In the genomic region with DNA sequence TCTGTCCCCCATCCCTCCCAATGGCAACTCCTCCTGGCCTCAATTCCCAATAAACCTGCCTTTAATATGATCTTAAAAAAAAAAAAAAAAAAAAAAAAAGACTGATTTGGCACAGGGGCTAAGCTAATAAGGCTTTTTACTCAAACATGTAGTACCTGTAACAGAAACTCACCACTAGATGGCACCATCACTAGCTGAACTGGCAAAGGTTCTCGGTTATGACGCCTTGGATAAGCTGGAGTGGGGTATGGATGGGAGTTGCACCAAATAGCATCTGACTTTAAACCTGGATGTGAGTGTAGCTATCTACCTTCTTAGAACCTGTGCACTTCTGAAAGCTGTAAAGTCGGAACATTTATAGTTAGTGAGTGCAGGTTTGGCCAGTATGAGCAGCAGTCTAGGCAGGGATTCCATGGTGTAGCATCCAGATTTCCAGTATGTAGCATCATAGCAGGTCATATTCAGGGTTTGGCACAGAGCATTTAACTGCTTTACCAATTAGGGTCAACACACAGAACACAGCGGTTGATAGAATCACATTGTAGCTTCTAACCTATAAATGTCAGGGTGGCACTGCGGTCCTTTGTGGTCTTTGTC, we compare ENCODE assay signal across 8 mouse cellular contexts. TPM values are rescaled to one million over a fixed set of nuclear protein-coding genes. Genes with fewer than 3 reads are reported as not detected.
DNase-seq lines count a peak whose midpoint lies in the region; ATAC-seq and TF ChIP-seq lines count a peak whose summit lies in the region.

No protein-coding gene starts in this region.

- H3K4me3 ChIP-seq in heart, embryonic 11.5 days (ENCODE audit: low read depth, low read length): no peak overlapping the region
- no peak overlapping the region for H3K4me3 ChIP-seq in kidney, postnatal 0 days (replicated peaks; ENCODE audit: low read depth, low read length)

- H3K36me3 ChIP-seq in heart, embryonic 11.5 days (ENCODE audit: control insufficient read depth, insufficient read depth, low read length): peaks cover 9% of the 10 kb centered on the region
- H3K36me3 ChIP-seq in kidney, postnatal 0 days (ENCODE audit: insufficient read depth, low read length): peaks cover 29% of the 10 kb centered on the region

- H3K9me3 ChIP-seq in heart, embryonic 11.5 days (replicated peaks; ENCODE audit: control insufficient read depth, low read length): no peaks in the 10 kb centered on the region
- no peaks in the 10 kb centered on the region for H3K9me3 ChIP-seq in kidney, postnatal 0 days (replicated peaks; ENCODE audit: low read length)

- intact Hi-C loops in heart, postnatal 25 days (cut with DNase I): loop anchor here (10.0 kb wide), 1 partner anchor 760 kb away; no protein-coding TSS in a partner anchor
- intact Hi-C loops in gastrocnemius, postnatal 14 days (cut with DNase I; ENCODE audit: low total_unique reads): no loop called here

- H3K4me1 ChIP-seq in heart, embryonic 11.5 days (ENCODE audit: control insufficient read depth, insufficient read depth, low read length): peaks cover 14% of the 10 kb centered on the region
- H3K4me1 ChIP-seq in kidney, postnatal 0 days (replicated peaks; ENCODE audit: insufficient read depth, low read length): no peaks in the 10 kb centered on the region

- no peak overlapping the region for H3K4me2 ChIP-seq in heart, embryonic 11.5 days
- no peak overlapping the region for H3K4me2 ChIP-seq in kidney, postnatal 0 days (ENCODE audit: low read length)

- H3K27me3 ChIP-seq in heart, embryonic 11.5 days (ENCODE audit: control insufficient read depth, insufficient read depth, low read length): no peaks in the 10 kb centered on the region
- no peaks in the 10 kb centered on the region for H3K27me3 ChIP-seq in kidney, postnatal 0 days (ENCODE audit: insufficient read depth, low read length)

- peak; percentile 64 for DNase-seq in heart, adult 8-10 months (ENCODE audit: low spot score)
- DNase-seq in heart, postnatal 25 days (ENCODE audit: low spot score): no peak
- peak; percentile 44 to 64 for DNase-seq in CD8-positive naive resting alpha-beta T cell, adult 2 months (ENCODE audit: low read depth in 2 of 2, low spot score in 2 of 2)
- DNase-seq in cerebellum, adult 9-10 months: peak; percentile 71
- DNase-seq in kidney, postnatal 0 days (ENCODE audit: low spot score): peak; percentile 92
- peak; percentile 76 for DNase-seq in mesoderm, embryonic 11.5 days (ENCODE audit: low read depth, low spot score)
- DNase-seq in gastrocnemius, postnatal 14 days: no peak

- ATAC-seq in heart, embryonic 11.5 days (replicated peaks; ENCODE audit: insufficient number of reproducible peaks, low FRiP score, low TSS enrichment): peak; percentile 28; the same call in 1 of the 2 replicates
- ATAC-seq in kidney, postnatal 0 days (replicated peaks; ENCODE audit: low FRiP score, low read depth): peak; percentile 40; the same call in 1 of the 2 replicates

- peak; percentile 83 for TF ChIP-seq CTCF in kidney, postnatal 0 days (IDR thresholded peaks at IDR 0.05; ENCODE audit: low read depth)

- no peak overlapping the region for H3K9ac ChIP-seq in heart, embryonic 11.5 days (ENCODE audit: low read depth, low read length)
- H3K9ac ChIP-seq in kidney, postnatal 0 days (ENCODE audit: low read depth, low read length): no peak overlapping the region

- H3K27ac ChIP-seq in heart, embryonic 11.5 days (ENCODE audit: low read depth, low read length): peak overlapping the region; percentile 57; the same call in 1 of the 2 replicates
- H3K27ac ChIP-seq in kidney, postnatal 0 days: no peak overlapping the region

- 52% methylated on average over 5 of the region's 5 CpGs for WGBS in heart, embryonic 11.5 days (ENCODE audit: insufficient replicate concordance)
- WGBS in kidney, postnatal 0 days: 60% methylated on average over 5 of the region's 5 CpGs

RNA-seq across cellular contexts. Expression of a gene that starts 17.1 kb away (rescaled TPM):
- total RNA-seq in heart, adult 8-10 months (2022): 1 to 10 TPM; 5.4 to 6.9 (median 5.7) TPM
- 1 to 10 TPM; 6.0 to 6.3 TPM for total RNA-seq in heart, postnatal 25 days (2021)
- polyA plus RNA-seq in heart, embryonic 11.5 days (2014; fragmentation: Nextera tagmentation; extraction: Ambion mirVana): 10.8 and 14.0 TPM in 2 replicates
- polyA plus RNA-seq in kidney, postnatal 0 days (2015; fragmentation: Nextera tagmentation; extraction: Ambion mirVana): 13.0 and 13.7 TPM in 2 replicates
- 1 to 10 TPM; 4.2 to 4.5 TPM for total RNA-seq in gastrocnemius, postnatal 14 days (2021)

RNA-seq across cellular contexts. Expression of a gene that starts 27.2 kb away (rescaled TPM):
- 10 to 100 TPM; 62.1 to 76.7 (median 69.4) TPM for total RNA-seq in heart, adult 8-10 months (2022)
- total RNA-seq in heart, postnatal 25 days (2021): 10 to 100 TPM; 52.3 to 58.5 TPM
- 87.3 and 91.7 TPM in 2 replicates for polyA plus RNA-seq in heart, embryonic 11.5 days (2014; fragmentation: Nextera tagmentation; extraction: Ambion mirVana)
- 45.4 and 47.1 TPM in 2 replicates for polyA plus RNA-seq in kidney, postnatal 0 days (2015; fragmentation: Nextera tagmentation; extraction: Ambion mirVana)
- 10 to 100 TPM; 27.6 to 28.1 TPM for total RNA-seq in gastrocnemius, postnatal 14 days (2021)

RNA-seq across cellular contexts. Expression of a gene that starts 27.3 kb away (rescaled TPM):
- total RNA-seq in heart, adult 8-10 months (2022): 10 to 100 TPM in 1 of 4 experiments, 1 to 10 TPM in 3; 7.8 to 11.7 (median 9.1) TPM
- total RNA-seq in heart, postnatal 25 days (2021): 1 to 10 TPM; 7.1 to 8.5 TPM
- 20.2 and 23.3 TPM in 2 replicates for polyA plus RNA-seq in heart, embryonic 11.5 days (2014; fragmentation: Nextera tagmentation; extraction: Ambion mirVana)
- 17.1 and 19.2 TPM in 2 replicates for polyA plus RNA-seq in kidney, postnatal 0 days (2015; fragmentation: Nextera tagmentation; extraction: Ambion mirVana)
- 1 to 10 TPM; 9.4 TPM for total RNA-seq in gastrocnemius, postnatal 14 days (2021)

Comparison
In these comparisons a context has a peak if more than half of its experiments do, and no peak if none do; other contexts are left out.
1. DNase-seq: peak in heart, adult 8-10 months (single experiment), CD8-positive naive resting alpha-beta T cell, adult 2 months (2 of 2), cerebellum, adult 9-10 months (single experiment), kidney, postnatal 0 days (single experiment) and mesoderm, embryonic 11.5 days (single experiment); none in heart, postnatal 25 days (single experiment) and gastrocnemius, postnatal 14 days (single experiment).